Mouse (Mus musculus) forebrain, embryonic 13.5 days (tissue): ENCODE data around the gene Meis2. TPM values are rescaled to one million over a fixed set of nuclear protein-coding genes. Genes with fewer than 3 reads are reported as not detected.

Experiments used
- ATAC-seq: fragments of 200-750 bp; cut with Nextera tagmentation; 2 replicates; pipeline ENCODE4 v1.8.0; 2017
- H3K27ac ChIP-seq: fragments of 300-500 bp; sonication (generic); 2 replicates; pipeline ENCODE4 v1.5.1; 2015; ENCODE audit warnings: inconsistent platforms, mild to moderate bottlenecking, moderate library complexity
- H3K27me3 ChIP-seq: fragments of 300-500 bp; sonication (generic); 2 replicates; pipeline ENCODE4 v1.6.1; 2015; ENCODE audit warnings: mild to moderate bottlenecking, inconsistent platforms
- H3K36me3 ChIP-seq: fragments of 300-500 bp; sonication (generic); 2 replicates; pipeline ENCODE4 v1.6.1; 2015; ENCODE audit warnings: mild to moderate bottlenecking, inconsistent platforms; ENCODE audit not compliant: poor library complexity, severe bottlenecking
- H3K4me1 ChIP-seq: fragments of 300-500 bp; sonication (generic); 2 replicates; pipeline ENCODE4 v1.6.1; 2015; ENCODE audit warnings: inconsistent platforms
- H3K4me2 ChIP-seq: fragments of 300-500 bp; sonication (generic); 2 replicates; pipeline ENCODE4 v1.6.1; 2015; ENCODE audit warnings: inconsistent platforms, mild to moderate bottlenecking, moderate library complexity
- H3K4me3 ChIP-seq: fragments of 300-500 bp; sonication (generic); 2 replicates; pipeline ENCODE4 v1.5.1; 2015; ENCODE audit warnings: mild to moderate bottlenecking, inconsistent platforms
- H3K9ac ChIP-seq: fragments of 300-500 bp; sonication (generic); 2 replicates; pipeline ENCODE4 v1.6.1; 2015; ENCODE audit warnings: mild to moderate bottlenecking, inconsistent platforms
- H3K9me3 ChIP-seq: fragments of 300-500 bp; sonication (generic); replicated peaks from 2 replicates; pipeline ENCODE4 v1.6.1; 2016; ENCODE audit warnings: inconsistent platforms
- WGBS: fragments of 180-500 bp; shearing (Covaris S2); methylation state at CpG from one replicate; pipeline ENCODE4 v1.1.7; 2015; 5-methylcytosine and 5-hydroxymethylcytosine counted together
- polyA plus RNA-seq: library from polyadenylated mRNA; unstranded; fragments of >200 nt; fragmentation: Nextera tagmentation; extraction: Ambion mirVana; gene quantifications from 2 replicates; pipeline ENCODE4 v1.2.1, GENCODE M21; 2015

Meis2 gene
- polyA plus RNA-seq, 1 experiment from 2014 or later = 130 TPM

DNA sequence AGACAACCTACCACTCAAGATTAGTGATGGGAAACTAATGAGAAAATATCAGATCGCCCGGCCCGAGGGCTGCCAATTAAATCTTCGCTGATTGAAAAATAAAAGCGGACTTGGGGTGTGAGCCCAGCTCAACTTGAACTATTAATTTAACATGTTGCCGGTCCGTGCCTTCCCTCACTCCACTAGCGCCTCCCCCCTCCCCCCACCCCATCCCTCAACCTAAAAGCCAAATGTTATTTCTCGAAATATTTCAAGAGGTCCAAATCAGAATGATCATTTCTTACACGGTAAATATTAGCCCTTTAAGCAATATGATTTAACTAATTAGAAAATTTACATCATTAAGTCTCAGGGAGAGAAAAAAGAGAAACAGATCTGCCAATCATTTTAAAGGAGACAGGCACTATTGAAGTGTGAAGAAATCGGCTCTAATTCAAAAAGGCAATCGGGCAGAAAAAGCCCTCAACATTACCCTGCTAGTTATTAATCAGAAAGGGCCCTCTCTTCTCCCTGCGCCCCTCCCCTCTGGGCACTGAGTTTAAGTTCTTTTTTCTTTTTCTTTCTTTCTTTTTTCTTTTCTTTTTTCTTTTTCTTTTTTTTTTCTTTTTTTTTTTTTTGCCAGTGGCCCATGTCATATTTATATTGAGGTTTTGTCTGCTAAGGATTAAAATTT, 209.1 kb downstream of the Meis2 start:
- Histone ChIP-seq H3K27ac (peak overlapping the region; percentile 84), H3K4me1 (peaks cover 77% of the 10 kb centered on the region), H3K27me3 (peaks cover 21% of the 10 kb centered on the region), H3K4me3 (peak overlapping the region; percentile 32), H3K9me3 (no peaks in the 10 kb centered on the region), H3K4me2 (peak overlapping the region; percentile 71), H3K36me3 (no peaks in the 10 kb centered on the region), H3K9ac (0 out of 2 replicates have a peak overlapping the region, but pooled peaks have one; percentile 50)
- under 1% methylated on average over 13 of the region's 13 CpGs for WGBS
- peak; percentile 28 for ATAC-seq

DNA sequence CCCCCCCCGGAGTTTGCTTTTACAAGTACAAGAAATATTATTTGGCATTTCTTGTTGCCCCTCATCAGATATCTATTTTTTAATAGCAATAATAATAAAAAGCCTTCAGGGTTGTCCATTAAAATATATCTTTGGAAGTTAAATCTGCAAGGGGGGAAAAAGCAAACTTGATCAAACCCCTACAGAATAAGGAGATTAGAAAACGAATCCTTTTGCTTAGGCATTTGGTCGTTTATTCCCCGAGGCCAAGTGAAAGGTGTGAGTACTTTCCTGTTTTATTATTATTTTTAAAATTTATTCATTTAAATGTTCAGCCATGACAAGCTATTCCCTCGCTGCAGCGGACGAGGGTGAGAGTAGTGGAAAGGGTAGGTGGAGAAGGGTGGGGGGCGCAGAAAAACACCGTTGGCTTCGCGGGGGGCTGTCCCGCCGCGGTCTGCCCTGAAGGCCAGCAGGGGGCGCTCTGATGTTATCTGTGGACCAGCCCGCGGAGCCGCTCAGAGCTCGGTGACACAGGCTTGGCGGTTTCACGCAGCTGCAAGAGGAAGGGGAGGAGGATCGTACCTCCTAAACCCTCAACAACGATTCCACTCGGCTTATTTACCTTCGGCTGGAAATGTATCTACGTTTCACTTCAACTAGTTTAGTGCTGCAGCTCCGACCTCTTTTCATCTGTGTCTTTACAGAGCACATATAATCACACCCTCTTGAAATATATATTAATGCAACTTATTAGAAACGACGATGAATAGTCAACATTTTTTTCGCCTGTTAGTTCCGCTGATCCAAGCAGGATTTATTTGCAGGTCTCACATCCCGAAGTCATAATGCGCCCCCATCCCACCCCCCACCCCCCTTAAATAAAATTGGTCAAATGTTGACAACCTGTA, 209.9 kb downstream of the Meis2 start:
- Histone ChIP-seq H3K9ac (peak overlapping the region; percentile 70), H3K4me3 (peak overlapping the region; percentile 32), H3K27me3 (peaks cover 24% of the 10 kb centered on the region), H3K36me3 (no peaks in the 10 kb centered on the region), H3K9me3 (no peaks in the 10 kb centered on the region), H3K27ac (peak overlapping the region; percentile 84), H3K4me1 (peaks cover 70% of the 10 kb centered on the region), H3K4me2 (peak overlapping the region; percentile 71)
- ATAC-seq = peak; percentile 76
- WGBS = under 1% methylated on average over 33 of the region's 33 CpGs

DNA sequence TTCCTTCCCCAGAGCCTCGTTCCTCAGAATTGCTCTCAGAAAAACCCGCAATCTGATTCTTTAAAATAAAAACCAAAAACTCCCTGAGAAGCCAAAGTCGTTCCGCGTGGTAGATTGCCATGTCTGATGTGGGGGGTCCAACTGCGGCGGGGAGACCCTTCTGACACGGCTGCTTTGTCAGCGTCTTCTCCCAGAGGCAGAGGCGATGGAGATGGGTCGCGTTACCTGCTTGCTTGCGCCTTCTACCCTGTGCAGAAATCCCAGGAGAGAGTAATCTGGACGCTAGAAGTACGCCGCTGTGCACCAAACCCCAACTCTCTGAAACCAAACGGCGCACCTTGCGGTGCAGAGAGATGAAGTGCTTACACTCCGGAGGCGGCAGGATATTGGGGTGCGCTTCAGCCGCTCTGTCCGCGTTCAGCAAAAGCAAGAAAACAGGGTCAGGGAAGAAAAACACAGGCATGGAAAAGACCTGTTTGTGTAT, 210.8 kb downstream of the Meis2 start:
- H3K9me3 ChIP-seq = no peaks in the 10 kb centered on the region
- peak overlapping the region; percentile 84 for H3K27ac ChIP-seq
- ATAC-seq = no peak
- WGBS = 2% methylated on average over 25 of the region's 25 CpGs
- H3K4me1 ChIP-seq = peaks cover 61% of the 10 kb centered on the region
- H3K9ac ChIP-seq = peak overlapping the region; percentile 70
- peaks cover 33% of the 10 kb centered on the region for H3K27me3 ChIP-seq
- H3K4me3 ChIP-seq = peak overlapping the region; percentile 38
- no peaks in the 10 kb centered on the region for H3K36me3 ChIP-seq
- peak overlapping the region; percentile 71 for H3K4me2 ChIP-seq

DNA sequence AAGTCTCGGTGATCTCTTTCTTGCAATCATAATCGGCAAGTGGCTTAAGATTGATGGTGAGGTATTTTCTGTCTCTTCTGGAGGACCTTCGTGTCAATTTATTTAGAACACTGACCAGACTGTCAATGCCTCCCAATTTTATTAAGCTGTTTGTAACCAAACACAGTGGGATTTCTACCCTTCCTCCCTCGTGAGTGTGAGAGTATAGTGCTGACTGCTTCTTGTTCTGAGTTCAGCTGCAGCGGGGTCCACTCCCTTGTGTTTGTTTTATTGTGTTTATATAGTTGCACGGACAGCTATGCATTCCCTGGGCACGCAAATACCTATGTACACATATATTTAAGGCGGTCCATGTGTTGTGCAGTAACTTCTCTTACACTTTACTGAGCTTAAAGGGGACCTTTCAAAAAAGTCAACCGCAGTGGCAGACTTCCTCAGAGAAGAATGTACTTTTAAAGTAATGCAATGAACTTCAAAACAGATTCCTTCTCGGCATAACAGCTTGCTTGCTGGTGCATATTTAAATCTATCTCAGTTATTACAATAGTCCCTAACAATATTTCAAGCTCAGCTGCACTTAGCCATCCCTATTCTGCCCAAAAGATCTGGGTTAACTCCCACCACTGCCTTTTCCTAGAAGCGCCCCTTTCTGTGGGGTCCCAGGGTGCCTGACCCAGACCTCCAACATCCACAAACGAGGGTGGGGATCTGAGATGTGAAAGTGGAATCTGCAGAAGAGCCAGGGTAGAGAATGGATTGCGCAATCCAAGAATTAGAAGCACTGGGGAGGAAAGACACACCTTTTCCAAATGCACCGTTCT, 211.4 kb downstream of the Meis2 start:
- Histone ChIP-seq H3K4me1 (peaks cover 55% of the 10 kb centered on the region), H3K27me3 (peaks cover 37% of the 10 kb centered on the region), H3K9ac (peak overlapping the region; percentile 70), H3K36me3 (no peaks in the 10 kb centered on the region), H3K9me3 (no peaks in the 10 kb centered on the region), H3K27ac (peak overlapping the region; percentile 84), H3K4me2 (peak overlapping the region; percentile 71), H3K4me3 (peak overlapping the region; percentile 38)
- no peak for ATAC-seq
- 9% methylated on average over 14 of the region's 14 CpGs for WGBS

DNA sequence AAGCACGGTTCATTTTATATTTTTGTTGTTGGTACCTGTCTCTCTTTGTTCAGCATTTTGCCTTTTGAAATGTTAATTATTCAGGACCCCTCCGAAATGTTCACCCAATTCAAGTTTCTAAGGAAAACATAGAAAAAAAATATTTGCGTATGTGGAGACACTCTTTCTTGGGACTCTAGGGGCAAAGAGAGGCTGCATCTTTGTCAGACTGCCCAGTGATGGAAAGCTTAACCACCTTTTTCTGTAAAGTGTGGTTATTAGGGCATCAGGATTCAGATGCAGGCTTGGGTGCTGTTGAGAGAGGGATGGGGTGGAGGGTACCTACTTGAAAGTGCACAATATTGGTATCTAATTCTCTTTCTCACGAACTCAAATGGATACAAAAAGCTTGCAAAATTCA, 212.4 kb downstream of the Meis2 start:
- Histone ChIP-seq H3K9ac (peak overlapping the region; percentile 70), H3K36me3 (no peaks in the 10 kb centered on the region), H3K27me3 (peaks cover 36% of the 10 kb centered on the region), H3K9me3 (no peaks in the 10 kb centered on the region), H3K4me1 (peaks cover 53% of the 10 kb centered on the region), H3K4me2 (peak overlapping the region; percentile 71), H3K27ac (peak overlapping the region; percentile 75), H3K4me3 (peak overlapping the region; percentile 33; the same call in 1 of the 2 replicates)
- WGBS = 9% methylated on average over 4 of the region's 4 CpGs
- no peak for ATAC-seq

DNA sequence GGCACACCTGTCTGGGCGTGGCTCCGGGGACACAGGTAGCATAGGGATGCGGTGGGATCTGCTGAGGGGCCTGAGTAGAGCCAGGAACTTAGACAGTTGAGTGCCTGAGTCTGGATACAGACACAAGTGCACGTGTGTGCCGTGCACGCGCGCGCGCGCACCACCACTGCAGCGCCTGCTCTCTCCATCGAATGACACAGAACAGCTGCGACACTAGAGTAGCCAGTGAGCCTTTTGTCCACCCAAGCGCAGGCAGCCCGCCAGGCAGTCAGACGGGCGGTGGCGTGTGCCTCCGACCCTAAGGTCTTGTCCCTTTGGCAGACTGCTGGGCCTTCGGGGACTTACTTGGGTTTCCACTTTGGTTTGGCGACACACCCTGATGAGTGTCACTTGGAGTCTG, 213.0 kb downstream of the Meis2 start:
- ATAC-seq = peak; percentile 51

DNA sequence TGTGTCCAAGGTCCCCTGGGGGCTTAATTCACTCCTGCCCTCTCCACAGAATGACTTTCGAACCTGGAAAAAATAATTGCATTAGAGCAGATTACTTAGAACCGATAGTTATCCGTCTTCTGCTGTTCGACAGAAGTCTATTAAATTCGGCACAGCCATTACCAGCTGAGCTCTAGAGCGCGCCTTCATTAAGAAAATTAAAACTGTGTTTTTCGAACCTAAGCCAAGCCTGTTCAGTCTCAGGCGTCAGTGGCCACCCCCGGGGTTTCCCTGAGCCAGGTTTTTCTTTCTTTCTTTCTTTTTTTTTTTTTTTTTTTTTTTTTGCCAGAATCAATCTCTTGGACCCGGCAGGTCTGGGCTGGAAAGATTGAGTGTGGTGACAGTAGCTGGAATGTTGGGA, 213.5 kb downstream of the Meis2 start:
- WGBS = 15% methylated on average over 11 of the region's 11 CpGs
- Histone ChIP-seq H3K4me1 (peaks cover 48% of the 10 kb centered on the region), H3K27me3 (peaks cover 32% of the 10 kb centered on the region), H3K9ac (peak overlapping the region; percentile 70), H3K9me3 (no peaks in the 10 kb centered on the region), H3K36me3 (no peaks in the 10 kb centered on the region), H3K4me2 (peak overlapping the region; percentile 71), H3K4me3 (peak overlapping the region; percentile 33; the same call in 1 of the 2 replicates), H3K27ac (0 out of 2 replicates have a peak overlapping the region, but pooled peaks have one; percentile 75)
- ATAC-seq = no peak

More for the DNA sequence above, 213.0 kb downstream of the Meis2 start:
- WGBS = under 1% methylated on average over 21 of the region's 22 CpGs
- peak overlapping the region; percentile 75; the same call in 1 of the 2 replicates for H3K27ac ChIP-seq
- H3K4me2 ChIP-seq = peak overlapping the region; percentile 71
- H3K36me3 ChIP-seq = no peaks in the 10 kb centered on the region
- no peaks in the 10 kb centered on the region for H3K9me3 ChIP-seq
- H3K27me3 ChIP-seq = peaks cover 32% of the 10 kb centered on the region
- peak overlapping the region; percentile 33 for H3K4me3 ChIP-seq
- H3K4me1 ChIP-seq = peaks cover 53% of the 10 kb centered on the region
- H3K9ac ChIP-seq = peak overlapping the region; percentile 70

DNA sequence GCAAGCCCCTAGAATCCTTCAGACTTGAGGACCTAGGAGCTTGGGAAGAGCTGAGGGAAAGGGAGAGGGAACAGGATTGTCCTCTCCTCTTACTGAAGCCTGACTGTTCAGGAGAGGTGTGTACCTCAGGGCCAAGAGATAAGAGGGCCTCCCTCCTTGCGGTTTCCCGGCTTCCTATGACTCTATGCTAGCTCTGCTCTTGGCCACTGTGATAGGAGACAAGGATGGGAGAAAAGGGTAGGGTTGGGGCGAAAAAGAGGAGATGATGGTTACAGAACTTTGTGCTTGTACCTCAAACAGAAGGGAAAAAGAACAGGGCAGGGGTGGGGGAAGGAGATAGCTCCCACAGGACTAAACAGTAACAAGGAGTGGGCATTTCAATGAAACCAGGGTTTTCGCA, 214.7 kb downstream of the Meis2 start:
- Histone ChIP-seq H3K4me2 (no peak overlapping the region), H3K9me3 (no peaks in the 10 kb centered on the region), H3K27ac (no peak overlapping the region), H3K36me3 (no peaks in the 10 kb centered on the region), H3K9ac (no peak overlapping the region), H3K27me3 (peaks cover 32% of the 10 kb centered on the region), H3K4me1 (peaks cover 46% of the 10 kb centered on the region), H3K4me3 (no peak overlapping the region)
- WGBS = 86% methylated on average over 4 of the region's 4 CpGs
- no peak for ATAC-seq

DNA sequence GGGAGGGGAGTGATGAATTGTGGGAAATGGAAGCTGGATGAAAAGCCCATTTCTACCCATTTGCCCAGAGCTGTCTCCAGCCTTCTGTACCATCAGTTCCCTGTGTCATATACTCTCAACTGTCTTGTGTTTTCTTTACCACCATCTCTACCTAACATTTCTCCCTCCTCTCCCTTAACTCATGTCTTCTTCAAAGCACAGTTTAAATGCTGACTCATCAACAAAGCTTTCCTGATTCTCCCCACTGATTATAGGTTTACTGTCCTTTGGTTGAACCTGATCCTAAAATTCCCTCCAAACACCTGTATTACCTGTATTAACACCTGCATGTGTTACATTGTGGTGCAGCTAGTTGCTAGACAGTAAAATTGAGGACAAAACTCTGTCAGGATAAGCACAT, 222.8 kb downstream of the Meis2 start:
- no peak for ATAC-seq
- H3K4me1 ChIP-seq = peaks cover 1% of the 10 kb centered on the region; the same call in 1 of the 2 replicates

DNA sequence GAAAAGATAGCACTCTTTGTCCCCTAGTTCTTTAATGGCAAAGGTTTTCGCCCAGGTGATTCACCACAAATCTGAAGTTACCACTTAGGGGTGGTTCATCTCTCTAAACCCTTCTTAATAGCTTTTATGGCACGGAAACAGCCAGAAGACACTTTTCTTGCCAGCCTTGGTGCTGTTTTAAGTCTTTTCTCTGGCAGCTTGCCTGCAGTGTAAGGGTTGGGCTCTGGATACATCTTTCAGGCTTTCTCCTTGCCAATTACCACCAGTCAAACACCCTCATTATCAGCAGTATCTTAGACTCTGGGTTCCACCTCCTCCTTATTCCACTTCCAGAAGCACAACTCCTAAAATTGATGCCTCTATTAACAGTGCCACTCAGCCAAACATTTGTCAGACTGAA, 229.6 kb downstream of the Meis2 start:
- H3K4me1 ChIP-seq = no peaks in the 10 kb centered on the region
- ATAC-seq = no peak
- no peak overlapping the region for H3K4me3 ChIP-seq
- H3K4me2 ChIP-seq = no peak overlapping the region
- no peaks in the 10 kb centered on the region for H3K36me3 ChIP-seq
- no peaks in the 10 kb centered on the region for H3K27me3 ChIP-seq
- no peak overlapping the region for H3K9ac ChIP-seq
- H3K27ac ChIP-seq = no peak overlapping the region
- H3K9me3 ChIP-seq = no peaks in the 10 kb centered on the region
- 71% methylated on average over 2 of the region's 2 CpGs for WGBS

More for the DNA sequence above, 222.8 kb downstream of the Meis2 start:
- H3K4me2 ChIP-seq = no peak overlapping the region
- H3K9ac ChIP-seq = no peak overlapping the region
- H3K4me3 ChIP-seq = no peak overlapping the region
- H3K9me3 ChIP-seq = no peaks in the 10 kb centered on the region
- H3K27me3 ChIP-seq = no peaks in the 10 kb centered on the region
- H3K27ac ChIP-seq = no peak overlapping the region
- H3K36me3 ChIP-seq = no peaks in the 10 kb centered on the region

DNA sequence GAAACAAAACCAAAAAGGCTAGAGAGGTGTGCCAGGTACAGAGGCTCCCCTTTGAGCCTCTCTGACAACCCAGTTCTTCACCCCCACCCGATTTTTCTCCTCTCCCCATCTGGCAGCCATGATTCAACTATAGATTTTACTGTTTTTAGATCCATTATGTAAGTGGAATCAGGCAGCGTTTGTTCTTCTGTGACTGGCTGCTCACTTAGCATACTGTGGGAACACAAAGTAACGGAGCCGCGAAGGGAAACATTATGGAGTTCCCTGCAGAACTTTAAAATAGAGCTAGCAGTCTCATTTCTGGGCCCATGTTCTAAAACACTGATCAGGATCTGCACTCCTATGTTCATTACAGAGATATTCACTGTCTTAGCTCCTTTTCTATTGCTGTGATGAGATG, 243.3 kb downstream of the Meis2 start:
- H3K4me2 ChIP-seq = no peak overlapping the region

More for the DNA sequence above, 243.3 kb downstream of the Meis2 start:
- no peak overlapping the region for H3K27ac ChIP-seq
- no peaks in the 10 kb centered on the region for H3K36me3 ChIP-seq
- no peak for ATAC-seq
- no peak overlapping the region for H3K9ac ChIP-seq
- no peaks in the 10 kb centered on the region for H3K9me3 ChIP-seq
- WGBS = 83% methylated on average over 5 of the region's 5 CpGs
- H3K4me1 ChIP-seq = peaks cover 5% of the 10 kb centered on the region; the same call in 1 of the 2 replicates
- H3K27me3 ChIP-seq = no peaks in the 10 kb centered on the region
- H3K4me3 ChIP-seq = no peak overlapping the region
